Mouse (Mus musculus): ENCODE results near the gene Ifitm1. TPM values are rescaled to one million over a fixed set of nuclear protein-coding genes. Genes with fewer than 3 reads are reported as not detected.
A peak's percentile ranks its signal among the peaks of the same experiment; 100 is the strongest.
"Not testable (repeated sequence)": the region's sequence is repeated elsewhere in the genome, so short reads cannot be mapped to it uniquely, and the experiment has no call there.

Gene Ifitm1
- total RNA-seq, 2 experiments from 2014 or later: 48.4 to 111 TPM

DNA sequence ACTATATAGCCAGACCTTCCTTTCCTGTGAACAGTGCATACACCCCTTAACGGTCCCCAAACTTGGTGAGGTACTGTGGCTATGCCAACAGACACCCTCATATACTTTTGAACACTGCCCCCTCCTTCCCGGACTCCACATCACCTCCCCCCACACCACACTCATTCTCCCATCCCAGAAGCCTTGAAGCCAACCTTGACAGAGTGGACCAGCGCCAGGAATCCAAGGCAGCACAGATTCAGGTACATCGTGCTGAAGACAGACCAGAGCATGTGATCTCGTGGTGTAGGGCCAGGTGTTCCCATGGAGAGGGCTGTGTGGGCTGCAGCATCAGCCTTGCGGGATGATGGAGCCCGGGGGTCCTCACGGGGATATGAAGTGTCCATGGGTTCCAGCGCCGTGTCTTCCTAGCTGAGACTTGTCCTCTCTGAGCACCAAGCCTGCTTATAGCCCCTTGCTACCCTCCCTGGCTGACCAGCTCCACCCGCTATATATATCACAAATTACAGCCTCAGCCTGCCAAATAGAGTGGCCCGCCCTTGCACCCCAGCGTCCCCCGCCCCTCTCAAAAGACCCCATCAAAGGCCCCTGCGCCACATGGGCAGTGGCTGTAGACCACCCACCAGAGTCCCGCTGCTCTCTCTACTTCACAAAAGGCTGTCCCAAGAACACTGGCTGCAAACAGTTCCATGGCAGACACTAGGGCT, 17.0 kb upstream of the Ifitm1 start, which contains the start of gene Ifitm5:
Gene Ifitm5, minus strand, starts transcription at position 468 of the 707 bp plus-strand sequence.
- ATAC-seq (ENCODE audit: poor library complexity, severe bottlenecking): no peak

DNA sequence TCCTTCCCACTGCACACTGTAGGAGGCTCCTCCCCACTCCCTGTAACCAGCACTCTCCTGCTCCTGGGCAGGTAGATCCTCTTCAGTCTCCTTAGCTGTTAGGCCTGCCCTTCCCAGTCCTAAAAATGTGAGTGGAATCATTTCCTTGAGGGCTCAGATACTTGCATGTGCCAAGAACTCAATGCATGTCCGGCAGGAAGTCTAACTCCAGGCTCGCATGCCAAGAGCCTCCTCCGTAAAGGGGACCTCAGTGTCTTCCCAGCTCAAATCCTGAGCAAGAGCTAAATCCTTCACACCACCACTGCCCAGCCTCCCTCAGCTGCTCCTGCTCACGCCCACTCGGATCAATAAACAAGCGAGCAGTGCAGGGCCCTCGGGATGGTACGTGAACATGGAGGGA, 16.0 kb upstream of the Ifitm1 start:
- ATAC-seq (ENCODE audit: poor library complexity, severe bottlenecking): no peak

- no peak for ATAC-seq (ENCODE audit: poor library complexity, severe bottlenecking)
These were observed 15.3 kb upstream of the Ifitm1 start for GRCm38 (mm10) chr7:140951765-140952164.

DNA sequence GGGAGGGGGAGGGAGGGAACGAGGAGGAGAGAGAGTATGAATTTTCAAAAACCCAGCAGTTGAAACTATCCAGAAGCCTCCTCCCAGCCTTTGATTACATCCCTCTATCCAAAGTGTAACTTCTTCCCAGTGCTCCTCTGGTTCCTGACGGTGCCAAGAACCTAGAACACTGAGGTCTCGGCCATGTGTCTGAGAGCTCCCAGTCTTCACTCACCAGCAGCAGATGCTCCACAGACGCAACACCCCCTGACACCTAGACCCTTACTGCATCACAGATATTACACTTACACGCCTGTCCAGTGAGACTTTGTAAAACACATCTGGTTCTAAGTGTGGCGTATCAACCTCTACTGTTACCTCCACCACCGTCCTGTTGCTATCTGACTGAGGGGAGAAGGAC, 14.6 kb upstream of the Ifitm1 start:
- no peak for ATAC-seq (ENCODE audit: poor library complexity, severe bottlenecking)

DNA sequence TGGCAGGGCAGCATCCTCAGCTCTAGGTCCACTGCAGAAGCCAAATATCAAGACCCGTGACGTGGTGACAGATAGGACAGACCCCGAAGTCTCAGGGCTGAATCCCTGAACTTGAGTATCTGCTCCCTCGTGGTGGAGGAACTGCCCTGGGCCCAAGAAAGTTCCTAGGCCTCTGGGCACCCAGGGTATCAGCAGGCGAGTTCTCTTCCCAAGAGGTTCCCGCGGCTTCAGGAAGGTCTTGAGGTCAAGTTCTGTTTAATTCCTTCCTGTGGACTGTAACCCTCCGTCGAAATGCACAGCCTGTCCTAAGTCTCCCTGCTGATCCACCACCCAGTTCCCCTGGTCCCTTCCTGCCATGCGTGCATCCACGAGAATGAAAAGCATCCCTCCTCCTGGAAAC, 13.9 kb upstream of the Ifitm1 start:
- no peak for ATAC-seq (ENCODE audit: poor library complexity, severe bottlenecking)

DNA sequence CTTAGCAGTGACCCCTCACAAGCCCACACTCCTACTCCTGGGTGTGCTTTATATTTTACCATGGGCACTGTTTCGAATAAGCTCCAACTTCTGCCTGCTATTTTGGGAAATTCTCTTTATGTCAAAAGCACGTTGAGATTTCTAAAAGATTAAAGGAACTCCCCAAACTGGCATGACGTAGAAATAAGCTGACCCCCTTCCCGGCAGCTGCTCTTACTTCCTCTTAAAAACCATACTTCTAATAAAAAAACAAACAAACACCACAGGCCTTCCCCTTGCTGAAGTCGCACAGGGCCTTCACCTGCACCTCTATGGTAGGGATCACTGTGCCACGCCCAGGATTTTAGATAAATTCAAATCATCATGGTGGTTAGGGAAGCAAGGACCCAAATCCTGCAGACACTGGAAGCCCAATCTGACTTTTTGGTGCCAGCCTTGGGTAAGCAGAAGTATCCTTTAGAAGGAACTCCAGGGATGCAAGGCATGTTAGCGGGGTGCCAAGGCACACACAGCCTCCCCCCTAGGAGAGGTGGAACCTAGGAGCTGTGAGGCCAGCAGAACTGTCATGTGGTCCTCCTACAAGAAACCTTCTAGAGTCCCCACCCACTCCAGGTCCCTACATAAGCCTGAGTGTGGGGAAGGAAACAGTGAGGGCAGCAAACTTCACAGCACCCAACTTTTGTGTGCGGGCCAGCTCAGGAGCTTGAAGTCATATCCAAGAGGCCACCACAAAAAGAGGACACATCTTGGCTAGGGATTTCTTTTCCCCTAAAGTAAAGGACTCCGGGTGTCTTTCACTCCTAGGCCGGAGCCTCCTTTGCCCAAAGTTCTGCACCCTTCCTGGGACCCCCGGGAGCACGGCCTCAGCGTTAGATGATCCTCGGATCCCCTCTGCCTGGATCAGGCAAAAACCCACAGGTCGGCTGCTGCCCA, 13.0 kb upstream of the Ifitm1 start:
- ATAC-seq (ENCODE audit: poor library complexity, severe bottlenecking): peak; percentile 67

DNA sequence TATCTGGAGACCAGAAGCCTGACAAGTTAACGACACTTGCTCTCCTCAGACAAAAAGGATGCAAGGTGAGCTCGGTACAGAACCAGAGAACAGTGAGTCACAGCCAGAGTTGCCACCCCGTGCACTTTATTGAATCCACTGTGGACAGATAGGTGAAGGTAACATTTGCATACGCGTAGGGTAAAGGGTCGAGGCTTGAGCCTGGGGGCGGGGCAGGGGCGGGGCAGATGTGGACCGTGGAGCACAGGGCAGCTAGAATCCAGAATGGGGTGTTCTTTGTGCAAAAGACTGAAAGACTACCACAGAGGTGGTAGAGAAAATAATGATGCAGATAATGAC, 12.3 kb upstream of the Ifitm1 start:
- ATAC-seq (ENCODE audit: poor library complexity, severe bottlenecking): 0 out of 2 replicates have a peak, but pooled peaks have one; percentile 9

DNA sequence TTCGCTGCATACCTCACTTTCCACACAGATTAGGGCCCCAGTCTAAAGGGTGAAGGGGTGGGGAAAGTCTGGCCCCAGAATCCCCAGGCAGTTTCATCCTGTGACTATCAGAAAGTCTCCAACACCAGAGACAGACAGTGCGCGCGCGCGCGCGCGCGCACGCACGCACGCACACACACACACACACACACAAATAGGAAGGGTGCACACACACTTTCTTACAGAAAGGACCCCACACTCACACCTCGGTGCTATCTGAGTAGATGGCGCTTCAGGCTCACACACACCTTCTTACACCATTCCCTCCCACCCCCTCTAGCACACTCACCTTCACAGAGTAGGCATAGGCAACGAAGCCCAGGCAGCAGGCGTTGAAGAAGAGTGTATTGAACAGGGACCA, 11.7 kb upstream of the Ifitm1 start:
- ATAC-seq (ENCODE audit: poor library complexity, severe bottlenecking): 0 out of 2 replicates have a peak, but pooled peaks have one; percentile 7

GRCm38 (mm10) chr7:140955758-140956555, 11.1 kb upstream of the Ifitm1 start, which contains the start of the genes Gm45717 and Ifitm2:
Gm45717 (minus strand) TSS chr7:140955937.
Ifitm2 (minus strand) TSS chr7:140955987.
- ATAC-seq (ENCODE audit: poor library complexity, severe bottlenecking): peak; percentile 50

- no peak for ATAC-seq (ENCODE audit: poor library complexity, severe bottlenecking)
These were observed 10.5 kb upstream of the Ifitm1 start for GRCm38 (mm10) chr7:140956556-140956869.

- ATAC-seq (ENCODE audit: poor library complexity, severe bottlenecking): peak; percentile 50
These were observed 7.7 kb upstream of the Ifitm1 start for GRCm38 (mm10) chr7:140959181-140959901.

DNA sequence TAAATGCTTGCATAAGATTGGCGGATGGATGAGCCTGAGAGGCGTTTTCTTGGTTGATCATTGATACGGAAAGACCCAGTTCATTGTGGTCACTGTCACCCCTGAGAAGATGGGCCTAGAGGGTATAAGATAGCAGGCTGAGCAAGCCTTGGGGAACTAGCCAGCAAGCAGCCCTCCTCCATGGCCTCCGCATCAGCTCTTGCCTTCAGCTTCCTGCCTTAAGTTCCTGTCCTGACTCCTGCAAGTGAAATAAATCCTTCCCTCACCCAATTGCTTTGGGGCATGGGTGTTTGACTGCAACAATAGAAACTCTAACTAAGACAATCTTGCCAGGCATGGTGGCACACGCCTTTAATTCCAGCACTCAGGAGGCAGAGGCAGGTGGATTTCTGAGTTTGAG, 7.0 kb upstream of the Ifitm1 start:
- no peak for ATAC-seq (ENCODE audit: poor library complexity, severe bottlenecking)

GRCm38 (mm10) chr7:140961416-140961815, 5.6 kb upstream of the Ifitm1 start:
- ATAC-seq (ENCODE audit: poor library complexity, severe bottlenecking): no peak

GRCm38 (mm10) chr7:140962733-140963132, 4.3 kb upstream of the Ifitm1 start:
- no peak for ATAC-seq (ENCODE audit: poor library complexity, severe bottlenecking)

DNA sequence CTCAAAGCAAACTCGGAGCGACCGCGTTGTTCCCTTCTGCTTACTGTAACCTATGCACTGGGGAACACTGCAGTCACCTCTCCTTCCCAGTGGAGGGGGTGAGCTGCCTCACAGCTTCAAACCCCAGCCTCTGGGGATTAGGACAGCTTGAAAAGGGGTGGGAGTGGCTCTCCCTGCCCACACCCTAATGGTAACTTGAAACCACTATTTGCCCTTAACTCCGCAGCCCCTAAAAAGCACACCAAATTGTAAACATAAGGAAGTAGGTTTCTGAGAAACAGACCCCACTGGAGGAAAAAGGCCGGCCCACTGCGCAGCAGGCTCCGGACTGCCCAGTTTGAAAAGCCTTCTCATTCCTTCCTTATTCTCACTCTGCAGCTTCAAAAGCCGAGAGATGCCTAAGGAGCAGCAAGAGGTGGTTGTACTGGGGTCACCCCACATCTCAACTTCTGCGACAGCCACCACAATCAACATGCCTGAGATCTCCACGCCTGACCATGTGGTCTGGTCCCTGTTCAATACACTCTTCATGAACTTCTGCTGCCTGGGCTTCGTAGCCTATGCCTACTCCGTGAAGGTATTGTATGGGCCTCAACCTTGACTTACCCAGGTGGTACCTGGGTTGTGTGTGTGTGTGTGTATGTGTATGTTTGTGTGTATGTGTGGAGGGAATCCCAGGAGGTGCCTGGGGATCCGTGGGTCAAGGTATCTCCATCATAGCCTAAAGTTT, 1.0 kb downstream of the Ifitm1 start:
- peak; percentile 70 for ATAC-seq (ENCODE audit: poor library complexity, severe bottlenecking)

- not testable (repeated sequence) for ATAC-seq (ENCODE audit: poor library complexity, severe bottlenecking)
These were observed 1.7 kb downstream of the Ifitm1 start for GRCm38 (mm10) chr7:140968710-140969109.

DNA sequence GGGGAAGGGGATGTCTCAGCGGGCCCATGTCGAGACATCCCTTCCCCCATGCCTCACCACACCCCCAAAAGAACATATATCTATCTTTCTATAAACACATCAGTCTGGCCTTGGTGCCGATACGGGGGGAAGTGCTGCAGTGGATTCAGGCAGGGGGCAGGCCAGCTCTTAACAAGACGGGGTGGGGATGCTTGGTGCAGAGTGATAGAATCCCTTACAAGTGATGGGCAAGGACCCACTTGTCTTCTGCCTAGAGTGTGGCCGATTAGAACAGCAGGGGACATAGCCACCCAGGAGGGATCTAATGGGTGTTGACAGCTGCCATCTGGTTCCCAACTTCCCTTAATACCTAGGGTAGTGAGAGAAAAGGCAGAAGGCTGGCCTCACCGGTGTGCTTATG, 3.9 kb downstream of the Ifitm1 start:
- peak; percentile 9; the same call in 1 of the 2 replicates for ATAC-seq (ENCODE audit: poor library complexity, severe bottlenecking)

DNA sequence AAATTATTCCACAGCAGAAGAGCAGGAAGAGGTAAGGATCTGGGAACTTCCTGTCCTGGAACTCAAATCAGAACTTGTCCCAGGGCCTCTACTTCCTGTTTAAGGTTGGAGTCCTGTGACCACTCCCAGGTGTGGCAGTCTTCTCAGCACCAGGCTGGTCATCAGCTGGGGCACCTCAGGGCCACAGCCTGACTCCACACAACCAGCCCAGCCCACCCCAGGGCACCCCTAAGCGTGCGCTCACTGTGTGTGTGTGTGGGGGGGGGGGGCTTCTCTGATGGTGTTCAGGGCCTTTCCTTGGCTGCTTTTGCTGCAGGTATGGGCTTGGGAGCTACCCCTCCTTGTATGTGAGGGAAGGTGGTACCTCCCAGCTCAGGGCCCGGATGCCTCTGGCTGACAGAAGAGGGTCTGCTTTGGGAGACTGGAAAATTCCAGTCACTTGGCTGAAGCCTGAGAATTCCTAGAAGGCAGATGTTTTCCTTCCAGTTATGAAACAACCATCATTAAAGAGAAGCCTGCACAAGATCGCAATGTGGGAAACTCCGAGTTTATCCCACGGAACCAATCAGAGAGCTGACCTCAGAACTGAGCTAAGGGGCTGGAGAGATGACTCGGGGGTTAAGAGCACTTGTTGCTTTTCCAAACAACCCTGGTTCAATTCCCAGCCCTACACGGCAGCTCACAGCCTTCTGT, 4.6 kb downstream of the Ifitm1 start:
- peak; percentile 41; the same call in 1 of the 2 replicates for ATAC-seq (ENCODE audit: poor library complexity, severe bottlenecking)
